Mouse (Mus musculus): ENCODE data around the gene AC109138.7. TPM values are rescaled to one million over a fixed set of nuclear protein-coding genes. Genes with fewer than 3 reads are reported as not detected.

The AC109138.7 gene
- polyA plus RNA-seq, 1 experiment from 2014 or later, result not detected

- H3K4me1 ChIP-seq (ENCODE audit: control insufficient read depth, insufficient read depth, low read length), result peaks cover 11% of the 10 kb centered on the region
- H3K9me3 ChIP-seq (ENCODE audit: control insufficient read depth, low read length), result no peaks in the 10 kb centered on the region
- peak; percentile 95 for ATAC-seq (ENCODE audit: low FRiP score, low TSS enrichment)
- 7% methylated on average over 40 of the region's 47 CpGs for WGBS
- DNase-seq, result peak; percentile 97
- peaks cover 36% of the 10 kb centered on the region for H3K36me3 ChIP-seq (ENCODE audit: control insufficient read depth, insufficient read depth, low read length)
- H3K4me2 ChIP-seq (ENCODE audit: low read length), result peak within 1 kb of the TSS; percentile 86
- H3K4me3 ChIP-seq (replicated peaks; ENCODE audit: low read depth, low read length), result peak within 1 kb of the TSS; percentile 91
- no peaks in the 10 kb centered on the region for H3K27me3 ChIP-seq (ENCODE audit: control insufficient read depth, insufficient read depth, low read length)
- peak within 1 kb of the TSS; percentile 94 for H3K9ac ChIP-seq (replicated peaks; ENCODE audit: low read length)
- H3K27ac ChIP-seq (replicated peaks; ENCODE audit: low read depth, low read length), result peak within 1 kb of the TSS; percentile 89
Observed at GRCm38 (mm10) chr19:4191528-4192250, 22.5 kb upstream of the AC109138.7 start, which contains the start of gene Ppp1ca. Gene Ppp1ca (plus strand): TSS chr19:4192065.

- WGBS, result under 1% methylated on average over 50 of the region's 52 CpGs
- Histone ChIP-seq H3K27ac (replicated peaks; ENCODE audit: low read depth, low read length) (peak overlapping the region; percentile 89), H3K36me3 (ENCODE audit: control insufficient read depth, insufficient read depth, low read length) (peaks cover 44% of the 10 kb centered on the region), H3K9ac (replicated peaks; ENCODE audit: low read length) (peak overlapping the region; percentile 94), H3K4me2 (ENCODE audit: low read length) (peak overlapping the region; percentile 86), H3K27me3 (ENCODE audit: control insufficient read depth, insufficient read depth, low read length) (no peaks in the 10 kb centered on the region), H3K4me3 (replicated peaks; ENCODE audit: low read depth, low read length) (peak overlapping the region; percentile 91), H3K4me1 (ENCODE audit: control insufficient read depth, insufficient read depth, low read length) (peaks cover 11% of the 10 kb centered on the region), H3K9me3 (ENCODE audit: control insufficient read depth, low read length) (no peaks in the 10 kb centered on the region)
- peak; percentile 51 for ATAC-seq (ENCODE audit: low FRiP score, low TSS enrichment)
- peak; percentile 65 for DNase-seq
Observed at GRCm38 (mm10) chr19:4192251-4192985, 21.7 kb upstream of the AC109138.7 start.

- WGBS, result 63% methylated on average over 6 of the region's 6 CpGs
- Histone ChIP-seq H3K36me3 (ENCODE audit: control insufficient read depth, insufficient read depth, low read length) (peaks cover 46% of the 10 kb centered on the region), H3K27me3 (ENCODE audit: control insufficient read depth, insufficient read depth, low read length) (no peaks in the 10 kb centered on the region), H3K9me3 (ENCODE audit: control insufficient read depth, low read length) (no peaks in the 10 kb centered on the region), H3K4me1 (ENCODE audit: control insufficient read depth, insufficient read depth, low read length) (peaks cover 11% of the 10 kb centered on the region), H3K9ac (replicated peaks; ENCODE audit: low read length) (peak overlapping the region; percentile 94; the same call in 1 of the 2 replicates), H3K4me3 (replicated peaks; ENCODE audit: low read depth, low read length) (peak overlapping the region; percentile 91), H3K27ac (replicated peaks; ENCODE audit: low read depth, low read length) (no peak overlapping the region), H3K4me2 (ENCODE audit: low read length) (peak overlapping the region; percentile 86)
- ATAC-seq (ENCODE audit: low FRiP score, low TSS enrichment) (no peak), DNase-seq (no peak)
Observed at GRCm38 (mm10) chr19:4193129-4193528, 21.0 kb upstream of the AC109138.7 start.

GRCm38 (mm10) chr19:4194021-4194724 is 20.0 kb upstream of the AC109138.7 start:
- WGBS, result 92% methylated on average over 8 of the region's 8 CpGs
- no peak overlapping the region for H3K4me3 ChIP-seq (replicated peaks; ENCODE audit: low read depth, low read length)
- H3K27me3 ChIP-seq (ENCODE audit: control insufficient read depth, insufficient read depth, low read length), result no peaks in the 10 kb centered on the region
- DNase-seq, result no peak
- H3K4me2 ChIP-seq (ENCODE audit: low read length), result no peak overlapping the region
- ATAC-seq (ENCODE audit: low FRiP score, low TSS enrichment), result no peak
- H3K9ac ChIP-seq (replicated peaks; ENCODE audit: low read length), result no peak overlapping the region
- H3K9me3 ChIP-seq (ENCODE audit: control insufficient read depth, low read length), result no peaks in the 10 kb centered on the region
- H3K36me3 ChIP-seq (ENCODE audit: control insufficient read depth, insufficient read depth, low read length), result peaks cover 50% of the 10 kb centered on the region
- H3K4me1 ChIP-seq (ENCODE audit: control insufficient read depth, insufficient read depth, low read length), result peaks cover 11% of the 10 kb centered on the region
- no peak overlapping the region for H3K27ac ChIP-seq (replicated peaks; ENCODE audit: low read depth, low read length)

GRCm38 (mm10) chr19:4194776-4195650 is 19.1 kb upstream of the AC109138.7 start:
- no peak overlapping the region for H3K9ac ChIP-seq (replicated peaks; ENCODE audit: low read length)
- 82% methylated on average over 12 of the region's 12 CpGs for WGBS
- H3K36me3 ChIP-seq (ENCODE audit: control insufficient read depth, insufficient read depth, low read length), result peaks cover 50% of the 10 kb centered on the region
- ATAC-seq (ENCODE audit: low FRiP score, low TSS enrichment), result no peak
- no peak overlapping the region for H3K4me2 ChIP-seq (ENCODE audit: low read length)
- no peak overlapping the region for H3K4me3 ChIP-seq (replicated peaks; ENCODE audit: low read depth, low read length)
- no peak for DNase-seq
- no peak overlapping the region for H3K27ac ChIP-seq (replicated peaks; ENCODE audit: low read depth, low read length)
- peaks cover 11% of the 10 kb centered on the region for H3K4me1 ChIP-seq (ENCODE audit: control insufficient read depth, insufficient read depth, low read length)
- no peaks in the 10 kb centered on the region for H3K27me3 ChIP-seq (ENCODE audit: control insufficient read depth, insufficient read depth, low read length)
- no peaks in the 10 kb centered on the region for H3K9me3 ChIP-seq (ENCODE audit: control insufficient read depth, low read length)

- DNase-seq, result no peak
- no peak overlapping the region for H3K27ac ChIP-seq (replicated peaks; ENCODE audit: low read depth, low read length)
Observed at GRCm38 (mm10) chr19:4196048-4196447, 18.1 kb upstream of the AC109138.7 start.

GRCm38 (mm10) chr19:4196548-4196947 is 17.6 kb upstream of the AC109138.7 start:
- WGBS, result 69% methylated on average over 5 of the region's 5 CpGs
- Histone ChIP-seq H3K9ac (replicated peaks; ENCODE audit: low read length) (no peak overlapping the region), H3K27ac (replicated peaks; ENCODE audit: low read depth, low read length) (no peak overlapping the region), H3K4me3 (replicated peaks; ENCODE audit: low read depth, low read length) (no peak overlapping the region), H3K27me3 (ENCODE audit: control insufficient read depth, insufficient read depth, low read length) (no peaks in the 10 kb centered on the region), H3K4me1 (ENCODE audit: control insufficient read depth, insufficient read depth, low read length) (peaks cover 22% of the 10 kb centered on the region), H3K36me3 (ENCODE audit: control insufficient read depth, insufficient read depth, low read length) (peaks cover 50% of the 10 kb centered on the region), H3K9me3 (ENCODE audit: control insufficient read depth, low read length) (no peaks in the 10 kb centered on the region), H3K4me2 (ENCODE audit: low read length) (no peak overlapping the region)
- DNase-seq, result no peak
- no peak for ATAC-seq (ENCODE audit: low FRiP score, low TSS enrichment)

More at GRCm38 (mm10) chr19:4196048-4196447, 18.1 kb upstream of the AC109138.7 start:
- no peak for ATAC-seq (ENCODE audit: low FRiP score, low TSS enrichment)
- peaks cover 20% of the 10 kb centered on the region for H3K4me1 ChIP-seq (ENCODE audit: control insufficient read depth, insufficient read depth, low read length)
- H3K27me3 ChIP-seq (ENCODE audit: control insufficient read depth, insufficient read depth, low read length), result no peaks in the 10 kb centered on the region
- no peak overlapping the region for H3K4me3 ChIP-seq (replicated peaks; ENCODE audit: low read depth, low read length)
- no peak overlapping the region for H3K4me2 ChIP-seq (ENCODE audit: low read length)
- no peak overlapping the region for H3K9ac ChIP-seq (replicated peaks; ENCODE audit: low read length)
- H3K9me3 ChIP-seq (ENCODE audit: control insufficient read depth, low read length), result no peaks in the 10 kb centered on the region
- WGBS, result 66% methylated on average over 2 of the region's 2 CpGs
- H3K36me3 ChIP-seq (ENCODE audit: control insufficient read depth, insufficient read depth, low read length), result peaks cover 50% of the 10 kb centered on the region

GRCm38 (mm10) chr19:4197180-4197579 is 17.0 kb upstream of the AC109138.7 start:
- Histone ChIP-seq H3K9me3 (ENCODE audit: control insufficient read depth, low read length) (no peaks in the 10 kb centered on the region), H3K4me1 (ENCODE audit: control insufficient read depth, insufficient read depth, low read length) (peaks cover 26% of the 10 kb centered on the region), H3K36me3 (ENCODE audit: control insufficient read depth, insufficient read depth, low read length) (peaks cover 50% of the 10 kb centered on the region), H3K27ac (replicated peaks; ENCODE audit: low read depth, low read length) (no peak overlapping the region), H3K4me3 (replicated peaks; ENCODE audit: low read depth, low read length) (no peak overlapping the region), H3K9ac (replicated peaks; ENCODE audit: low read length) (no peak overlapping the region), H3K4me2 (ENCODE audit: low read length) (no peak overlapping the region), H3K27me3 (ENCODE audit: control insufficient read depth, insufficient read depth, low read length) (no peaks in the 10 kb centered on the region)
- ATAC-seq (ENCODE audit: low FRiP score, low TSS enrichment), result no peak
- 74% methylated on average over 3 of the region's 3 CpGs for WGBS
- no peak for DNase-seq

Measured in midbrain, embryonic 14.5 days (tissue).